Mouse (Mus musculus): ENCODE measurements around the gene Zbtb37. TPM values are rescaled to one million over a fixed set of nuclear protein-coding genes. Genes with fewer than 3 reads are reported as not detected.

Gene Zbtb37
- 10 to 100 TPM; 14.5 to 17.7 TPM for total RNA-seq (2021)

DNA sequence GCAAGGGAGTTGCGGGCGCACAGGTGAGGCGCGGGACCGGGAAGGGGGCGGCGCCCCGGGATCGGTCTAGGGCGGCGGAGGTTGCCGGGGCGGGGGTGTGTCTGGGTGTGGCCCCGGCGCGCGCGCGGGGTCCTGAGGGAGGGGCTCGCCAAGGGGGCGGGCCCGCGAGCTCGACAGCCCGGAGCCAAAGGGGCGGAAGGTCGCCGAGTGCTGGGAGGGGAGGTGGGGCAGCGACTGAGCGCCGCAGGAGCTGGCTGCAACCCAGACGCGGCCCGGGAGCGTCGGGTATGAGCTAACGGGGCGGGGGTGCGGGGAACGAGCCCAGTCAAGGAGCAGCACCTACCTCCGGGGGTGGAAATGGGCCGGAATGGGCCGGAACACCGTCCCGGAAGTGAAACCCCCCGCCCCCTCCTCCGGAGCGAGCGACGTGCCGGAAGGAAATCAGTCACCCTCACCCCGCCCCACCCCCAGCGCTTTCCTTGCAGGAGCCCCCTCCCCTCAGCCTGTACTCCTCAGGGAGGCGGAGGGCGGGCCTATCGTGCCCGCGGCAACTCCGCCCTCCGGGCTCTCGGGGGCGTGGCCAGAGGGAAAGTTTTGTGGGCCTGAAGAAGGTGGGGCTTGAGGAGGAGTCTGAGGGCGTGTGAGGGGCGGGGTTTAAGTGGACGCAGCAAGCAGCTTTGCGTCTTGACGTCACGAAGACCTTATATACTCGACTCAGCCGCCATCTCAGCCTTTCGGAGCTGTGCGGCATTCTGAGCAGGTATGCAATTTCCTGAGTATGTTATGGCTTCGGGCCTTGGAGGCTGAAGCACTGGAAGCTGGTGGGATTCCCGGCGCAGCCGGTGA is at the start of gene Zbtb37:
Gene Zbtb37, minus strand, starts transcription at position 415 of the 846 bp plus-strand sequence.
- intact Hi-C loops (cut with DNase I): loop anchor here (5.0 kb wide), 2 partner anchors 38 to 127 kb away; partner anchors contain the start of genes Cenpl, Dars2 and Rc3h1
- peak; percentile 99 for DNase-seq

DNA sequence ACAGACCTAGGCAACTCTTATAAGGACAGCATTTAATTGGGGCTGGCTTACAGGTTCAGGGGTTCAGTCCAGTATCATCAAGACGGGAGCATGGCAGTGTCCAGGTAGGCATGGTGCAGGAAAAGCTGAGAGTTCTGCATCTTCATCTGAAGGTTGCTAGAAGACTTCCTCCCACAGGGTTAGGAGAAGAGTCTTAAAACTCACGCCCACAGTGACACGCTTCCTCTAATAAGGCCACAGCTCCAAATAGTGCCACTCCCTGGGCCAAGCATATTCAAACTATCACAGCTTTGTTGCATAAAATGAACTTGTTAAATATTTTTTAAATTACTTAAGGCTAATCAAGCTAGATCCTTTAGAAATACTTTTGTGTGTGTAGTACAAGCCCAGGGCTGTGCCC is 42.6 kb upstream of the Zbtb37 start:
- DNase-seq: no peak
- intact Hi-C loops (cut with DNase I): no loop called here

DNA sequence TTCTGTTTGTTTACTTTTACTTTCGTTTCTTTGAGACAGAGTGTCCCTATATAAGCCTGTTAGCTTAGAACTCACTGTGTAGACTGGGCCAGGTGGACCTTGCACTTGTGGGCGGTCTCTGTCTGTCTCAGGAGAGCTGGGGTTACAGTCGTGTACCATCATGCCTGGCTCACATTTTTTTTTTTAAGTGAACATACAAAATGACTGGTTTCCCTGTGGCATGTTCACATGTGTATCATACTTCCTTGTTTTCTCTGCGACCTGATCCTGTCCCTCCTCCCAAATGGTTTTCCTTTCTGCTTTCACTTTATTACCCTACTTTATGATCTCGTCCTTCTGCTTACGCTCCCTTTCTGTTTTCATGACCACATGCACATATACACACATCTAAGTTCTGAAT is 41.6 kb upstream of the Zbtb37 start:
- no peak for DNase-seq
- intact Hi-C loops (cut with DNase I): no loop called here

- DNase-seq: no peak
- intact Hi-C loops (cut with DNase I): loop anchor here (2.0 to 5.0 kb wide), 2 partner anchors 34 to 60 kb away; partner anchors contain the start of gene Klhl20
Measured at GRCm38 (mm10) chr1:161071272-161071620, 36.6 kb upstream of the Zbtb37 start.

DNA sequence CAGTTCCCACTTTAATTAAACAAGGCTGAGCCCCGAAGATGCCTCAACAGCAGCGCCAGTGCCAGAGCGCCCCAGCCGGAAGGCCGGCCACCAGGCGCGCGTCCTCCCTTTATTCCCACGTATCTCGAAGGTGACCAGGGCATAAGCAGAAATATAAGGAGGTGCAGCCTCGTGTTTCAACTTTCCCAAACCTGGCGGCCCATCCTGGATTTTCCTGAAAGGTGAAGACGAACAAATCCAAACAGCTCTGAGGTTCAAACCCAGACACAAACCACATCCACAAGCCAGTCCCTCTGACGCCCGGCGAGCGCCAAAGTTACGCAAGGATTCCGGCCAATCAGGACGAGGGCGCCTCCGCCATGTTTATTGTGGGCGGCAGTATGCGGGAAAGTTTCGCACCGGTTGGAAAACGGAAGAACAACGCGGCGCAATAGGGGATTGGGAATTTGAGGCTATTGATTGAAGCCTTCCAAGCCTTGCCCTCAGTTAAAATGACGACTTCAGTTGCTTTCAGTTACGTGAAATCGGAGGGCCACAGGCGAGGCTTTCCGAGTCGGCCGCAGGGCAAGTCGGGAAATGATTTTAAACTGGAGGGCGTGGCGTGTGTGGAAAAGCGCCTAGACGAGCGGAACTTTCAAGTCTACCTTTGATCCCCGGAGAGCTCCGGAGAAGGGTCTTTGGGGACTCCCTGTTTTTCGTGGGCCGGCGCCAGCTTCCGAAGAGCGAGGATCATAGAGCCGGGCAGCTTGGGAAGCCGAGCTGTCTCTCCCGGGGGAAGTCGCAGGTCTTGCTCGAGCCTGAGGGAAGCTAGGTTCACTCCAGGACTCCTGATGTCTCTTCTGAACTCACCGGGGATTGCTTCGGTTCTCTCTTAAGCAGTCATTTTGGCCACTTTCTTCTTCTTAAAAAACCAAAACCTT is 36.0 kb upstream of the Zbtb37 start, which contains the start of the genes Dars2 and Cenpl:
Gene Dars2, minus strand, starts transcription at position 307 of the 920 bp plus-strand sequence.
Gene Cenpl, plus strand, starts transcription at position 362 of the 920 bp plus-strand sequence.
- DNase-seq: peak; percentile 98
- intact Hi-C loops (cut with DNase I): loop anchor here (2.0 to 5.0 kb wide), 2 partner anchors 33 to 60 kb away; partner anchors contain the start of gene Klhl20

DNA sequence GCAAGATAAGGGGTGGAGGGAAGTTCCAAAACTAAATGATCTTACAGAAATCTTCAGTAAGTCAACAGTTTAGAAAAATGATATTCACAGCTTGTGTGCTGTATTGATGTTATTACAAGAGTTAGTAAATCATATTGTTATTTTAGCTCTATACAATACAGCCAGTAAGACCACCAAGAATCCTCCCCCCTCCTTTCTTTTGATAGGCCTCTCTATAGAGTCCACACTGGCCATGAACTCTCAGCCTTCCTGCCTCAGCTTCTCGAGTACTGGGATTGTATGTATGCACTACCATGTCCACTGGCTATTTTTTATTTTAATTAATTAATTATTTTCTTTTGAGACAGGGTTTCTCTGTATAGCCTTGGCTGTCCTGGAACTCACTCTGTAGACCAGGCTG is 28.7 kb upstream of the Zbtb37 start:
- DNase-seq: no peak

DNA sequence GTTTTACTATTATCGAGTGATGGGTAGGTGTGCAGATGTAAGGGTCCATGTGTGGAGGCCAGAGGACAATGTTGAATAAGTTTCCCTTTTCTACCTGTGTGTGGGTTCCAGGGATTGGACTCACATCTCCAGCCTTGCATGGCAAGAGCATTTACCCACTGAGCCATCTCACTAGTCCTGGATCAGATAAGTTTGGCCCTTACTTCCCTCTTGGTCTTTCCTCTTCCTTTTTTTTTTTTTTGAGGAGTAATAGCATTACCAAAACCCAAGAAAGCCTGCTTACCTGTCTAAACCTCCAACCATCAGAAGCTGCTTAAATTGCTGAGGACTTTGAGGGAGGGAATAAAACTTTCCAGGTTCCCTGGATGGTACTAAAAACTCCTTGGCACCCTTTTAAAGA is 22.5 kb upstream of the Zbtb37 start:
- no peak for DNase-seq
- intact Hi-C loops (cut with DNase I): no loop called here

More for the DNA sequence above, 28.7 kb upstream of the Zbtb37 start:
- intact Hi-C loops (cut with DNase I): no loop called here

GRCm38 (mm10) chr1:161046972-161047371 is 12.3 kb upstream of the Zbtb37 start:
- intact Hi-C loops (cut with DNase I): no loop called here
- DNase-seq: no peak

DNA sequence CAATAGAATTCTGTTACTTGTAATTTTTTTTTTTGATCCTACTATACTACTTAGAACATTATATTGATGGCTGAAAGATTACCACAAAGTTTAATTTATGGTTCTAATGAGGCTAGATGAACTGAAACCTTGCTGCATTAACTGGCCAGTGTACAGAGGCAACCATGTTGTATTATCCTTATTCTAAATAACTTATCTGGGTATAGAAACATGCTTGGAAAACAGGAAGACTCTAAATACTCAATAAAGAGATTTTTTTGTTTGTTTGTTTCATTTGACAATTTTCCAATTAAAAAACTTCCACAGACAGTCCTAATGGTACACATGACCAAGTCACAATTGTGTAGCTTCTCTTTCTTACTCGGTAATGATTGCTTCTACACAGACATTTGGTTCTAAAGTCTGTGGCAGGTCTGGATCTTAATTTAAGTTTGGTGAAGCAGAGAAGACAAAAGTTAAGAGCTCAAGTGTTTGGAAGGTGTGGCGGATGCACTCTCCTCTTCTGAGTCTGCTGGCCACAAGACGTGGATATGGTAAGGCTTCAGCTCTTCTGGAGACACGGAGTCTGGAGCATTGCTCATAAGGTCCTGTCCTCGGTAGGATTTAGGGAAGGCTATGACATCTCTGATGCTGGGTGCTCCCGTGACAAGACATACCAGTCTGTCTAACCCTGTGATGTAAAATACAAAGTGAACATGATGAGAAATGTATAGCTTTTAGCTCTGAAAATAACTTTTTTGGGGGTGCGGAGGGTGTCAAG is 6.8 kb upstream of the Zbtb37 start:
- no peak for DNase-seq
- intact Hi-C loops (cut with DNase I): no loop called here

DNA sequence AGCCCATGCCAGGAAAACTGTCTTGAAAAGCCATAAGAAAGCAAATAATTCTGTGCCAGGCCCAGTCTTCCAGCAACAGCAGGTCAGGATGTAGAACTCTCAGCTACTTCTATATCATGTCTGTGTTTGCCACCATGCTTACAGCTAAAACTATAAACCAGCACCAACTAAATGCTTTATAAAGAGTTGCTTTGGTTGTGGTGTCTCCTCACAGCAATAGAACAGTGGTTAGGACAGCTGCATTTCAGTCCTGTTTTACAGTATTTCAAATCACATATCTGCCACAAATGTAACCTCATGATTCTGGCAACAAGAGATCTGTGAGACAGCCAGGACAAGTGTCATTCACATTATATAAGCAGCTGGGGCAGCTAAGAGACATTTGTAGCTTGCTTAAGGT is 6.2 kb upstream of the Zbtb37 start:
- intact Hi-C loops (cut with DNase I): no loop called here
- DNase-seq: no peak

GRCm38 (mm10) chr1:161040426-161040770 is 5.7 kb upstream of the Zbtb37 start:
- intact Hi-C loops (cut with DNase I): no loop called here
- DNase-seq: no peak

GRCm38 (mm10) chr1:161039741-161040425 is 5.2 kb upstream of the Zbtb37 start:
- intact Hi-C loops (cut with DNase I): loop anchor here (5.0 kb wide), 1 partner anchor 32 kb away; the partner anchor contains the start of genes Cenpl and Dars2
- no peak for DNase-seq

DNA sequence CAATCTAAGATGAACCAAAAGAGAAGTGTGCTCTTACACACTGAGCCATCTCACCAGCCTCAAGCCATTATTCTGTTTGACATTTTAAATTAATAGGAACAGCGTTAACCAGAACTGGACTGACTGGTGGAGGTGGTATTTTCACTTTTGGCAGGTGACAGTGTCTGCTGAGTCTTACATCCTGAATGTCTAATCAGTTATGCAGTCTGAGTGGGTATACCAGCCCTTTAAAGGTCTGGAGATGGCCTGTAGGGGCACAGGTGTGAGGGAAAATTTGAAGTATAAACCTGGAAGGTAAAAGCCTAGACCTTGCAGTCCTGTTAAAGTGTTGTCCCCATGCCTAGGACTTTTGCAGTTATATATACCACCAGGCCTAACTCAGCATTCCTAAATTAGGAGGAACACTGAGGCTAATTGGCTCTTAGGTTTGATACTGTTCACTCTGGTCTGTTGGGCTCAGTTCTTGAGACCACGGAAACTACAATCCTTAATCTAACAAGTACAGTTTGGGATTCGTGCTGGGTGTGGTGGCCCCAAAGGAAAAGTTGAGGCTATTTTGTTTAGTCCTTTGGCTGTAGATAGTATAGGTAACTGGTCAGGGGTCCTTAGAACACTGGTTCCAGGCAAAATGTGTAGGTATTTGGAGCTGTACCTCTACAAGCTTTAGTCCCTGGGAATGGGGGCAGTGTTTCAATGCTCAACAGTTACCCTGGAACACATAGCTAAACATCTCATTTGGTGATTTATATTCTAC is 4.5 kb upstream of the Zbtb37 start:
- no peak for DNase-seq
- intact Hi-C loops (cut with DNase I): loop anchor here (5.0 kb wide), 1 partner anchor 33 kb away; the partner anchor contains the start of genes Cenpl and Dars2

DNA sequence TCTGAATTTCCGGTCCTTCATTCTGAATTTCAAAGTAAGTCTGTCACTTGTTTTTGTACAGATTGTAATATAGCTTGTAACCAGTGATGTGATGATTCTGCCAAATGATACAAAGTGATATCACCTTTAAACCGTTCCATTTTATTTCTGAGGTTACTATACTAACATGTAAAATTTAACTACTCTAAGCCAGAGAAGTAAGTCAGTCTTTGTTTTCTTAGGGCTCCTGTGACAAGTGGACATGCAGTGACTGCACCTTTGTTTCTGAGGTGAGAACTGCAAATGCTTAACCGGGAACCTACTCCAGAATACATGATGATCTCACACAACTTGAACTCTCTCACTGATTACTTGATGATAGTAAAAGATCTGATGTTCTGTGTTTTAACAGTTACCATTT is 3.4 kb upstream of the Zbtb37 start:
- intact Hi-C loops (cut with DNase I): loop anchor here (5.0 kb wide), 1 partner anchor 34 kb away; the partner anchor contains the start of genes Cenpl and Dars2
- no peak for DNase-seq

GRCm38 (mm10) chr1:161037599-161037998 is 3.0 kb upstream of the Zbtb37 start:
- intact Hi-C loops (cut with DNase I): loop anchor here (5.0 kb wide), 1 partner anchor 35 kb away; the partner anchor contains the start of genes Cenpl and Dars2
- no peak for DNase-seq

DNA sequence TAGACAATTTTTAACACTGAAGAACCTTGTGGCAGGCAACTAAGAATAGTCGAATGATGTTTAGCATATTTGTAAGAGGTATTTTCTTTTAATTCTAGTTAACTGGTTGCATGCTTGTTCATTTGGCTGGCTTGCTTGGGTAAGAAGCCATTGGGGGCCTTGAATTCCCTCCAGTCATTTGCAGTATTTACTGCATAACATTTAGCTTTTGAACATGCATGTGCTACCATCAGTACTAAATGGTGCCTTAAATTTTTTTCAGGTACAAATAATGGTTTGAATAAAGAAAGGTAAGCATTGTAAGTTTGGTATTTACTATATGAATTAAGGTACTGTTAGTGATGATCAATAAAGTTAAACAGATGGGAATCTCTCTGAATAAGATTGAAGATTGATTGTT is 2.4 kb upstream of the Zbtb37 start:
- DNase-seq: no peak
- intact Hi-C loops (cut with DNase I): loop anchor here (5.0 kb wide), 1 partner anchor 35 kb away; the partner anchor contains the start of genes Cenpl and Dars2

DNA sequence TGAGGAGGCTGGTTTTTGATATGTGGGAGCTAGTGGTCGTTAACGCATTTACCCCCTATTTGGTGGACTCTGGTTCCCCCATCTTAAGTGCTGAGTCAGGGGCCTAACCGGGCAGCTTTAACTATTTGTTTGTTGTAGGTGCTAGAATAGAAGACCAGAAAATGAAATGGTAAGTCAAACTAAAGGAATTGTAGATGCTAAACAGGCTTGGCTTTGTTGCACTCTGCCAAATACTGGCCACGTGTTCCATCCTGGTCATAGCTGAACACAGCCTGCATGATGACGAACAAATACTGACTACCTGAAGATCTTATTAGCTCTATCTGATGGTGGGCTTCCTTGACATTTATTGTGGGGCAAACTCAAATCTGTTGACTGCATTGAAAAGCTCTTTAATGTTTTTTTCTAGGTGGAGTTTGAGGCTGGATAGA is 1.8 kb upstream of the Zbtb37 start:
- peak in 1 of 2 experiments; percentile 21 for DNase-seq
- intact Hi-C loops (cut with DNase I): loop anchor here (5.0 kb wide), 1 partner anchor 36 kb away; the partner anchor contains the start of genes Cenpl and Dars2

GRCm38 (mm10) chr1:161035786-161036404 is 1.2 kb upstream of the Zbtb37 start:
- DNase-seq: no peak
- intact Hi-C loops (cut with DNase I): loop anchor here (5.0 kb wide), 1 partner anchor 36 kb away; the partner anchor contains the start of genes Cenpl and Dars2

Measured in heart, postnatal 10 days (tissue).